Mouse (Mus musculus) urinary bladder, postnatal 25 days (tissue): ENCODE measurements around the gene Tnfrsf25.

Experiments
- DNase-seq: peaks from one replicate; pipeline ENCODE4 v3.0.0; 2022; ENCODE audit warnings: low spot score

Tnfrsf25 gene

DNA sequence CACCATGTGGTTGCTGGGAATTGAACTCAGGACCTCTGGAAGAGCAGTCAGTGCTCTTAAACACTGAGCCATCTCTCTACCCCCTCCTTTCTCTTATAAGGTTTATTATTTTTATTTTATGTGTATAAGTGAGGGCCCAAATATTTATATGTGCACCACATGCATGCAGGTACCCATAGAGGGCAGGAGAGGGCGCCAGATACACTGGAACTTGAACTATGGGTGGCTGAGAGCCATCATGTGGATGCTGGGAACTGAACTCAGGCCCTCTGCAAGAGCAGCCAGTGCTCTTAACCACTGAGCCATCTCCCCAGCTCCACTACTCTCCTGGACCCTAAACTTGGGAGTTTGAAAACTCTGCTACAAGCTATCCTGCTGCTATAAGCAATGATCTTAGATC is 27.9 kb downstream of the Tnfrsf25 start:
- DNase-seq: no peak

- DNase-seq: no peak
These were observed 29.7 kb downstream of the Tnfrsf25 start for GRCm38 (mm10) chr4:152145473-152145872.

GRCm38 (mm10) chr4:152146033-152146827 is 30.5 kb downstream of the Tnfrsf25 start:
- DNase-seq: no peak

GRCm38 (mm10) chr4:152150546-152150945 is 34.8 kb downstream of the Tnfrsf25 start:
- no peak for DNase-seq

GRCm38 (mm10) chr4:152151451-152151965 is 35.8 kb downstream of the Tnfrsf25 start:
- no peak for DNase-seq

DNA sequence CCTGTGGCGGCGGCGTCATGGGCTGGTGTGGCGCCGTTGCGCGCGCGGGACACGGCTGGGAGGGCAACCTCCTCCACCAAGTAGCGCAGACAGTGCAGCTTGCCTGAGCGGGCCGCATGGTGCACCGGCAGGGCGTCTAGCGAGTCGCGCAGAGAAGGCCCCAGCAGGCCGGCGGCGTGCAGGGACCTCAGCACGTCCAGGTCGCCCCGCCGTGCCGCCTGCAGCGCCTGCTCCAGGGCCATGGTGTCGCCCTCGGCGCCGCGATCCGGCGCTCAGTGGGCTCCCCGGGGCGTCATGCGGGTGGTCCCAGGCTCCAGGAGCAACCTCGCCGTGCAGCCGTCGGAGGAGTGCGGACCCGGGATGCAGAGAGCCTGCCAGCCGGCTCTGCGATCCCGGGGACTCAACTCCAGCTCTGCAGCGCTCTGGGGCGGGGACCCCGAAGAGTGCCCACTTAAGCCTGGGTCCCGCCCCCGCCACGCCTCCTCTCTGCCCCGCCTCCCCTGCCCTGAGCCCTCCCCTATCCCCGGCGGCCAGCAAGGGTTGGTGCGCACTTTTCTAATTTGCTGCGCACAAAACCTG is 36.3 kb downstream of the Tnfrsf25 start, which contains the start of gene Espn:
Gene Espn, minus strand, starts transcription at position 406 of the 579 bp plus-strand sequence.
- DNase-seq: peak; percentile 45

DNA sequence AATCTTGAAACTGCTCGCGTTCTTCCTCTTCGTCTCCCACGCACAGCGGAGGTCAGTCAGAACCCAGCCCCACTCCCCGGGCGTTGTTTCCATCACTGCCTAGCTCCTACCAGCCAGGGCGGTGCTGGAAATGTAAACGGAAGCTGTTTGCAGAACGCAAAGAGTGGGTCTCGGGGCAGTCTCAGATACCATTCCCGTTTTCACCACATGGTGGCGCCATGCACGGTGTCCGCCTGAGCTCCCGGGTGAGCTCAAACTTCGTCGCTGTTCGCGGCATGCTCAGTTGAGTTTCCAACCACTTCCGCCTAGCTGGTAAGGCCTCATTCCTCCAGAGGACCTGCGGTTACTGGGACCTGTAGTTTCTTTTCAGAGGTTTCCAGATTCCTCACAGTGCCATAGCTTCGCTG is 38.0 kb downstream of the Tnfrsf25 start:
- DNase-seq: peak; percentile 95

DNA sequence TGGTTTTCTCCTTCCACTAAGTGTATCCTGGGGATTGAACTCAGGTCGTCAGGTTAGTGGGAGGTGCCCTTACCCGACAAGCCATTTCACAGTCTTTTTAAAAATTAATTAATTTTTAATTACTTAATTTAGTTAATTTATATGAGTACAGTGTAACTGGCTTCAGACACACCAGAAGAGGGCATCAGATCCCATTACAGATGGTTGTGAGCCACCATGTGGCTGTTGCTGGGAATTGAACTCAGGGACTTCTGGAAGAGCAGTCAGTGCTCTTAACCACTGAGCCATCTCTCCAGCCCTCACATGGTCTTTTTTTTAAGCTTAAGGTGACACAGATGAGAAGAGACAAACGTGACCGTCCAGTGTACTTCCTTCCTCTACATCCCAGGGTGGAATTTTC is 39.3 kb downstream of the Tnfrsf25 start:
- DNase-seq: no peak

GRCm38 (mm10) chr4:152157779-152158584 is 42.2 kb downstream of the Tnfrsf25 start:
- DNase-seq: peak; percentile 41

GRCm38 (mm10) chr4:152158585-152159284 is 43.0 kb downstream of the Tnfrsf25 start, which contains the start of gene Hes2:
Hes2 (plus strand) TSS chr4:152158867.
- no peak for DNase-seq

- DNase-seq: no peak
These were observed 43.5 kb downstream of the Tnfrsf25 start for GRCm38 (mm10) chr4:152159285-152159678.

DNA sequence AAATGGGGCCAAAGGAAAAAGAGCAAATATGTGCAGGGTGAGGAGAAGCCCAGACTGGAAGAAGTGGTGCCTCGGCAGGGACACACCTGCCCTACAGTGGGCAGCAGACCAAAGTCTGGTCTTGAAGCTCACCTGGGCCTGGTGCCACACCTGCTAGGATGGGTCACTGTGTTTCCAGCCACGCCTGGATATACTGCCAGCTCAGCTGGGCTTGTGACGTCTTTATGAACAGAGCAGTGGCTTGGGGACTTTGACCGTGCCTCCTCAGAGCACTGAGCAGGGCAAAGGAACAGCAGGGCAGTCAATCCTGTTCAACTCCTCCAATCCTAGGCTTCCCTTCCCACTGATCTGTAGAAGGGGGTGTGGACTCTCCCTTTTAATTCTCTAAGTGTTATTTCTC is 45.0 kb downstream of the Tnfrsf25 start:
- no peak for DNase-seq

GRCm38 (mm10) chr4:152161601-152162000 is 45.9 kb downstream of the Tnfrsf25 start:
- no peak for DNase-seq

DNA sequence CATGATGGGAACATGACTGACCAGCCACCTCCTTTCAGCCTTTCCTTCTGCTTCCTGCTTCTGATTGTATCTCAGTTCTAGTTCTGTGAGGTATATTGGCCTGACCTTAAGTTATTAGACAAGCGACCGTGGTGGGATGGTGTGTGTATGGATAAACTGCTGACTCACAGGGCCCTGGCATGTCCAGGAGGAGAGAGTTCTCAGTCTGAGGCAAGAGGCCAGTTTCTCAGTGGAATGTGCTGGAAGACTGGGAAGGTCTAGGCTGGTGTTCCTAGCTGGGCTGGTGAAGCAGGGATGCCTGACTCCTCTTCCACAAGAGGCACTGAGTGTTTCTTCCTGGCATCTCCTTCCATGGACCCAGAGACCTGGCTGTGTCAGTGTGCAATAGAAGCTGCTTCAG is 47.0 kb downstream of the Tnfrsf25 start:
- DNase-seq: no peak

DNA sequence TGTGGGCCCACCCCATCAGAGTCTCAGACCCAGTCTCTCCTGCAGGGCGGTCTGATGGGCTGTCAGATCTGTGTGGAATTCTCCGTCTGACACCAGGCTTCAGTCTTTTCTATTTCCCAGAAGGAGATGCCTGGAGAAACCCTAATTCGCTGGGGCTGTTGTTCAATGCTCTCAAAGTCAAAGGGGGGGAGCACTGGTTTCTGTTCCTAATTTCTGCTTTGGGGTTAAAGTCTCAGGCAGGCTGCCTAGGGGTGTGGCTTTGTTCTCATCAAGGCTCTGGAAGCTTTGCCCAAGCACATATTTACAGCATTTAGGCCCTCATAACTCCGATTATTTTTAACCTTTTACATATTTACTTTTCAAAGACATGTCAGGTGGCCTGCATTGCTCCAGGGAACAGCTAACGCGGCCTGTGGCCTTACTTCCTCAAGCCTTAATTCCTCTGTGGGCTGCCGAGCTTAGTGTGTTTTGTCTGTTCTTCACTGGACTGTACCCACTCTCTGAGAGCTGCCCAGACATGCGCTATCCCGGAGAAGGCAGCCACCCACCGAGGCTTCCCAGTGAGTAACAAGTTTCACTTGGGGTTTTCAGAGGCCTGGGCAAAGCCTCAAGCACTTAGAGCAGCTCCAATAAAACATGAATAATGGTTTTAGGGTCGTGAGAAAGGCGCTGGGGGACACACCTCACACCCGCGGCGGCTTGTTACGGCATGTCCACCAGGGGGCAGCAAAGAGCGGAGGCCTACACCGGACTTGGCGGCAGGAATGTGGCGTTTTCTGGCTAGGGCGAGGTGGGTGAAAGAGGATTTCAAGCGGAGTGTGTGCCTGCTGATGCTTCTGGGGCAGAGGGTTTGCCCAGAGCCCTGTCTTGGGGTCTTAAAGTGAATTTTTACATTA is 49.5 kb downstream of the Tnfrsf25 start:
- peak; percentile 89 for DNase-seq

DNA sequence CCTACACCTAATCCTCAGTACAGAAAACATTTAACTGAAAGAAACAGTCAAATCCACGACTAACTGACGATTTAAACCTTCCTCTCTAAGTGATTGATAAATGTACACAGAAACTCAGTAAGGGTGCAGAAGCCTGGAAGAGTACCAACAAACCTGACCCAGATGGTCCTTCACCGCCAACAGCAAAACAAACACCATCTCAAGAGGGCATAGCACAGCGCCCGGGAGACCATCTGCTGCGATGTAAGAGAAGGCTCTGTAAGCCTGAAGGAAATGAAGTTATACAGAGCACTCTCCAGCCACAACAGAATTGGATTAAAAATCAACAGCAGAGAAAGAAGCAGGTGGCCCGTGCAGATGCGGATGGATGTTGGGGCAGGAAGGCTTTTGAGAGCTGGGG is 52.3 kb downstream of the Tnfrsf25 start:
- no peak for DNase-seq

GRCm38 (mm10) chr4:152169103-152169502 is 53.4 kb downstream of the Tnfrsf25 start:
- DNase-seq: no peak
